Mouse (Mus musculus): ENCODE measurements at regions not wholly inside any gene's neighbourhood (a gene's known extent, or its start where the extent isn't known, plus 50 kb on each side); places are given as distances from the start of the nearest gene placed in this dataset.

- TF ChIP-seq CTCF (IDR thresholded peaks at IDR 0.05; ENCODE audit: low read depth), result no peak
- no peak for TF ChIP-seq EP300 (IDR thresholded peaks at IDR 0.05; ENCODE audit: low read depth)
Observed at GRCm38 (mm10) chr4:87637629-87638379, 395.4 kb downstream of the Mllt3 start.
